Mouse (Mus musculus): ENCODE measurements around the gene Zfp365.

The Zfp365 gene

DNA sequence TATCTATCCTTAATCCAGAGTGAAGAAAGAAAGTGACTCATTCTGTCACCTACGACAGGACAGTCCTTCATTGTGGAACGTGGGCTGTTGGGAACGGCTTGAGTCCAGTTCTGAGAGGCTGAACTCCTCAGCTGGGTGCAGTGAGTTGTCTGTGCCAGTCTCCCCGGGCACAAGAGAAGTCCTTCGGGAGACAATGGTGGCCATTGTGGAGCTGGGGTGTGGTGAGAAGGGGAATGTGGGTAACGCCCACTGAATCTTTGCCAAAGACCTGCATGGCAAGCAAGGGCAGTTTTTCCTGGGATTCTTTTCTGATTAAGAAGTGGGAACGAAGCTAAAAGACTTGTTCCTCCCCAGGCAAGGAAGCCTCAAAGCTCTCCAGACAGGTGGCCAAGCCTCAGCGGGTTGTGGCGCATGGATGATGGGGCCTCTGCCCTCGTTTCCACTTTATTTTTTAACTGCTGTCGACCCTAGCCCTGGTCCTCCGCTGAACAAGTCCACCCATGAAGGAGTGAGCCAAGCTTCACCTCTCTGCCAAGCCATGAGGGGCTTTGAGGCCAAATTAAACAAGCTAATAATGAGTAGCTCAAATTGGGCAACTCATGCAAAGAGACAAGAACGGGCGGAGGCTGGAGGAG lies 66.3 kb downstream of the Zfp365 start:
- no peak for DNase-seq (ENCODE audit: low read depth, low spot score)

DNA sequence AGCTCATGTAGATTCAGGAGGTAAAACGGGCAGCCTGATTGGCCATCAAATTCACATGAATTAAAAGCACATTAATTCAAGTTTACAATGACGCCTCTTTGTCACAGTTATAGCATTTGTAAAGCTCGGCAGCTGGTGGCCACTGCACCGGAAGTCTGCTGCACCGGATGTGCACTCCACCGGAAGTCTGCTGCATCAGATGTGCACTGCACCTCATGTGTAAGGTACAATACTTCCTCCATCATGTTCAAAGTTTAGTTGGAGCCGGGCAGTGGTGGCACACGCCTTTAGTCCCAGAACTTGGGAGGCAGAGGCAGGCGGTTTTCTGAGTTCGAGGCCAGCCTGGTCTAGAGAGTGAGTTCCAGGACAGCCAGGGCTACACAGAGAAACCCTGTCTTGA lies 70.9 kb downstream of the Zfp365 start:
- no peak for DNase-seq (ENCODE audit: low read depth, low spot score)

- no peak for DNase-seq (ENCODE audit: low read depth, low spot score)
Observed at GRCm38 (mm10) chr10:67840735-67841134, 71.7 kb downstream of the Zfp365 start.

- DNase-seq (ENCODE audit: low read depth, low spot score), result no peak
Observed at GRCm38 (mm10) chr10:67839156-67839555, 73.3 kb downstream of the Zfp365 start.

- DNase-seq (ENCODE audit: low read depth, low spot score), result no peak
Observed at GRCm38 (mm10) chr10:67836426-67836825, 76.0 kb downstream of the Zfp365 start.

Measured in forelimb bud, embryonic 11.5 days (tissue).